Mouse (Mus musculus): ENCODE measurements around the gene Tspan32. TPM values are rescaled to one million over a fixed set of nuclear protein-coding genes. Genes with fewer than 3 reads are reported as not detected.

Gene Tspan32
- polyA plus RNA-seq, 1 experiment from 2014 or later, result 19.5 TPM

GRCm38 (mm10) chr7:143012230-143012875 is 7.5 kb downstream of the Tspan32 start:
- no peak overlapping the region for H3K9ac ChIP-seq (ENCODE audit: low read depth, low read length)
- H3K4me2 ChIP-seq, result no peak overlapping the region
- H3K4me1 ChIP-seq (ENCODE audit: control insufficient read depth, insufficient read depth, low read length), result peaks cover 60% of the 10 kb centered on the region
- H3K36me3 ChIP-seq (ENCODE audit: control insufficient read depth, insufficient read depth, low read length), result no peaks in the 10 kb centered on the region
- no peaks in the 10 kb centered on the region for H3K27me3 ChIP-seq (ENCODE audit: control insufficient read depth, insufficient read depth, low read length)
- H3K9me3 ChIP-seq (replicated peaks; ENCODE audit: control insufficient read depth, low read length), result no peaks in the 10 kb centered on the region
- no peak overlapping the region for H3K27ac ChIP-seq (ENCODE audit: low read depth, low read length)
- H3K4me3 ChIP-seq (ENCODE audit: low read depth, low read length), result no peak overlapping the region
- 63% methylated on average over 5 of the region's 5 CpGs for WGBS (ENCODE audit: insufficient replicate concordance)
- no peak for ATAC-seq (replicated peaks; ENCODE audit: insufficient number of reproducible peaks, low FRiP score, low TSS enrichment)

GRCm38 (mm10) chr7:143013420-143014178 is 8.8 kb downstream of the Tspan32 start:
- Histone ChIP-seq H3K4me2 (no peak overlapping the region), H3K4me1 (ENCODE audit: control insufficient read depth, insufficient read depth, low read length) (peaks cover 58% of the 10 kb centered on the region), H3K36me3 (ENCODE audit: control insufficient read depth, insufficient read depth, low read length) (no peaks in the 10 kb centered on the region), H3K9me3 (replicated peaks; ENCODE audit: control insufficient read depth, low read length) (no peaks in the 10 kb centered on the region), H3K27ac (ENCODE audit: low read depth, low read length) (no peak overlapping the region), H3K27me3 (ENCODE audit: control insufficient read depth, insufficient read depth, low read length) (no peaks in the 10 kb centered on the region), H3K9ac (ENCODE audit: low read depth, low read length) (no peak overlapping the region), H3K4me3 (ENCODE audit: low read depth, low read length) (no peak overlapping the region)
- ATAC-seq (replicated peaks; ENCODE audit: insufficient number of reproducible peaks, low FRiP score, low TSS enrichment), result no peak
- WGBS (ENCODE audit: insufficient replicate concordance), result 68% methylated on average over 8 of the region's 8 CpGs

GRCm38 (mm10) chr7:143014862-143015659 is 10.2 kb downstream of the Tspan32 start:
- H3K27me3 ChIP-seq (ENCODE audit: control insufficient read depth, insufficient read depth, low read length), result no peaks in the 10 kb centered on the region
- H3K9me3 ChIP-seq (replicated peaks; ENCODE audit: control insufficient read depth, low read length), result no peaks in the 10 kb centered on the region
- WGBS (ENCODE audit: insufficient replicate concordance), result 84% methylated on average over 7 of the region's 7 CpGs
- H3K4me3 ChIP-seq (ENCODE audit: low read depth, low read length), result no peak overlapping the region
- peak overlapping the region; percentile 75 for H3K27ac ChIP-seq (ENCODE audit: low read depth, low read length)
- H3K36me3 ChIP-seq (ENCODE audit: control insufficient read depth, insufficient read depth, low read length), result no peaks in the 10 kb centered on the region
- H3K4me2 ChIP-seq, result no peak overlapping the region
- H3K4me1 ChIP-seq (ENCODE audit: control insufficient read depth, insufficient read depth, low read length), result peaks cover 47% of the 10 kb centered on the region
- H3K9ac ChIP-seq (ENCODE audit: low read depth, low read length), result no peak overlapping the region
- ATAC-seq (replicated peaks; ENCODE audit: insufficient number of reproducible peaks, low FRiP score, low TSS enrichment), result no peak

DNA sequence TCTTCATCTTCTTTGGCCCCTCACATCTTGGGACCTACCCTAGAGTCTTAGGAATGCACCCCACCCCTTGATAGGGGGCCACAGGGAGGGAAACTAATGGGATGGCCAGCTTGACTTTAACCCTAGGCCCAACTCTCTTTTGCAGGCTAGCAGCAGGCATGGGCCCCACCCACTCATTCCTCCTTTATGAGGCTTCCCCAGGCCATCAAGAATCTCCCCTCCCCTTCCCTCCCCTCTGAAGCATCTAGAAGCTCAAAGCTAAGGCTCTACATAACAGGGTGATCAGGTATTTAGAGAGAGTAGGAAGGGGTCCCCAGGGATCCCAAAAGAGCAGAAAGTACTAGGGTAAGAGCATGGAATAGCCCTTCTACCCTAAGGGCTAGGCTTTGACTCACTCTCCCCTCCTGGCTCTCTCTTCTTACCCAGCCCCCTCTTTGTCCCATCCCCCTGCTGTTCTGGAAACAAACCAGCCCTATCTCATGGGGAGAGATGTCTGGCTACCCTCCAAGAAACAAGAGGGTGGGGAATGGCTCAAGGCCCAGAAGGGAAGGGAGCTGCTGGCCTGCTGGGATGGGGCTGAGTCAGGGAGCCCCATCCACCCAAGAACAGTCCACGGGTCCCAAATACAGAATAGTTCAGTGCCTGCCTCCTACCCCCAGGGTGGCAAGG is 11.0 kb downstream of the Tspan32 start:
- peak; percentile 63 for ATAC-seq (replicated peaks; ENCODE audit: insufficient number of reproducible peaks, low FRiP score, low TSS enrichment)

DNA sequence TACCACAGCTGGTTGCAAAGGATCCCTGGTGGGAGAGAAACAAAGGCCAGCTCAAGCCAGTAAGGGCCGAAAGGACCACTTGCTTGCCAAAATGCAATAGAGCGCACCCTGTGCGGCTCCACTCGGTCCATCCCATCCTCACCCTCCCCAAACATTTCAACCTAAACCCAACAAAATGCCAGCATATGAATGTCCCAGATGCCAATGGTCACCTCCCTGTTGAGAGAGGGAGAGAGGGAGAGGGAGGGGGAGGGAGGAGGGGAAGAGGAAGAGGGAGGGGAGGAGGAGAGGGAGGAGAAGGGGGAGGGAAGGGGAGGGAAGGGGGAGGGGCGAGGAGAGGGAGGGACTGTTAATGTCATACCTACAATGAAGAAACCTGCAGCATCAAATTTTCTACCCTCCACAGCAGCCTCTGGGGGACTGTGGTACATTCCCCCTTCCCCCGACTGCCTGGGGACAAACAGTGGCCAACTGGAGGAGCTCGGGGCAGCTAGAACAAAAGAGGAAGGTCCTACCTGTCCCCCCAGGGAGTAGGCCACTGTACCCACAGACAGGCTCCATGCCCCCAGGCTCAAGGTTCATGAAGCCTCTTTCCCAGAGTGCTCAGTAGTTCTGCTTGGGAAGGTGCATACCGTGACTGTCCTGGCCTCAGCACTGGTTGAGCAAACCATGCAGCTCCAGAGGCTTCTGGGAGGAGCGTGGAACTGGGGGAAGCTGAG is 11.7 kb downstream of the Tspan32 start:
- Histone ChIP-seq H3K9ac (ENCODE audit: low read depth, low read length) (0 out of 2 replicates have a peak overlapping the region, but pooled peaks have one; percentile 10), H3K4me2 (peak overlapping the region; percentile 32), H3K27ac (ENCODE audit: low read depth, low read length) (peak overlapping the region; percentile 75), H3K4me1 (ENCODE audit: control insufficient read depth, insufficient read depth, low read length) (peaks cover 47% of the 10 kb centered on the region), H3K27me3 (ENCODE audit: control insufficient read depth, insufficient read depth, low read length) (no peaks in the 10 kb centered on the region), H3K36me3 (ENCODE audit: control insufficient read depth, insufficient read depth, low read length) (no peaks in the 10 kb centered on the region), H3K9me3 (replicated peaks; ENCODE audit: control insufficient read depth, low read length) (no peaks in the 10 kb centered on the region), H3K4me3 (ENCODE audit: low read depth, low read length) (no peak overlapping the region)
- ATAC-seq (replicated peaks; ENCODE audit: insufficient number of reproducible peaks, low FRiP score, low TSS enrichment), result peak; percentile 2; the same call in 1 of the 2 replicates
- 51% methylated on average over 9 of the region's 9 CpGs for WGBS (ENCODE audit: insufficient replicate concordance)

More for the DNA sequence above, 11.0 kb downstream of the Tspan32 start:
- H3K9ac ChIP-seq (ENCODE audit: low read depth, low read length), result 0 out of 2 replicates have a peak overlapping the region, but pooled peaks have one; percentile 10
- peak overlapping the region; percentile 32 for H3K4me2 ChIP-seq
- no peak overlapping the region for H3K4me3 ChIP-seq (ENCODE audit: low read depth, low read length)
- H3K27ac ChIP-seq (ENCODE audit: low read depth, low read length), result peak overlapping the region; percentile 75
- H3K36me3 ChIP-seq (ENCODE audit: control insufficient read depth, insufficient read depth, low read length), result no peaks in the 10 kb centered on the region
- WGBS (ENCODE audit: insufficient replicate concordance), result 21% methylated on average over 1 of the region's 1 CpGs
- no peaks in the 10 kb centered on the region for H3K9me3 ChIP-seq (replicated peaks; ENCODE audit: control insufficient read depth, low read length)
- no peaks in the 10 kb centered on the region for H3K27me3 ChIP-seq (ENCODE audit: control insufficient read depth, insufficient read depth, low read length)
- peaks cover 47% of the 10 kb centered on the region for H3K4me1 ChIP-seq (ENCODE audit: control insufficient read depth, insufficient read depth, low read length)

DNA sequence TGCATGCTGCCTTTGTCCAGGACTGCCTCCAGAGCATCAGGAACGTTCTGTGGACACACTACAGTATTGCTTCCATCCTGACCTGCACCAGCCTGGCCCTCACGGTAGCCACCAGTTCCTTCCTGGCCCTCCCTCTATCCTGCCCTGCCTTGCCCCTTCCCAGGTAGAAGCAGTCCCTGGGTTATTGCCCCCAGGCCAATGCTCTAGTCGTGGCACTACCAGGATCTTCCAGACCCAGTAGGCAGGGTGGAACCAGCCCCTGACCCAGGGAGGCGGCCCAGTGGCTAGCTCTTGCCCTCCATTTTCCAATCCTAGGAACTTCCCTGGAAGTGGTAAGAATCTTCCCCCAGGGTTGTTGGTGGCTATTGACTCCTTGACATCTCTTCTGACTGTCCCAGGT is 12.3 kb downstream of the Tspan32 start:
- Histone ChIP-seq H3K27me3 (ENCODE audit: control insufficient read depth, insufficient read depth, low read length) (no peaks in the 10 kb centered on the region), H3K4me3 (ENCODE audit: low read depth, low read length) (no peak overlapping the region), H3K9ac (ENCODE audit: low read depth, low read length) (no peak overlapping the region), H3K4me2 (no peak overlapping the region), H3K9me3 (replicated peaks; ENCODE audit: control insufficient read depth, low read length) (no peaks in the 10 kb centered on the region), H3K36me3 (ENCODE audit: control insufficient read depth, insufficient read depth, low read length) (no peaks in the 10 kb centered on the region), H3K4me1 (ENCODE audit: control insufficient read depth, insufficient read depth, low read length) (peaks cover 43% of the 10 kb centered on the region), H3K27ac (ENCODE audit: low read depth, low read length) (0 out of 2 replicates have a peak overlapping the region, but pooled peaks have one; percentile 29)
- ATAC-seq (replicated peaks; ENCODE audit: insufficient number of reproducible peaks, low FRiP score, low TSS enrichment), result no peak
- WGBS (ENCODE audit: insufficient replicate concordance), result 84% methylated on average over 4 of the region's 4 CpGs

DNA sequence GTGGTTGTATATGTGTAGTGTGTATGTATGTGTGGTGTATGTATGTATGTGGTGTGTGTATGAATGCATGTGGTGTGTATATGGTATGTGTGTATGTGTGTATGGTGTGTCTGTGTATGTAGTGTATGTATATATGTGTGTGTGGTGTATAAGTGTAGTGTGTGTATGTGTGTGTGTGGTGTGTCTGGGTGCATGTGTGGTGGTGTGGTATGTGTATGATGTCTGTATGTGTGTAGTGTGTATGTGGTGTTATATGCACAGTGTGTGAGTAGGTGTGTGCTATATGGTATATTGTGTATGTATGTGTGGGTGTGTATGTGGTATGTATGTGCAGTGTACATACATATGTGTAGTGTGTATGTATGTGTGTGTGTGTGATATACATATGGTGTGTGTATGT is 15.2 kb downstream of the Tspan32 start:
- no peak overlapping the region for H3K4me3 ChIP-seq (ENCODE audit: low read depth, low read length)
- no peaks in the 10 kb centered on the region for H3K27me3 ChIP-seq (ENCODE audit: control insufficient read depth, insufficient read depth, low read length)

GRCm38 (mm10) chr7:143020764-143021163 is 15.9 kb downstream of the Tspan32 start:
- ATAC-seq (replicated peaks; ENCODE audit: insufficient number of reproducible peaks, low FRiP score, low TSS enrichment), result no peak
- Histone ChIP-seq H3K36me3 (ENCODE audit: control insufficient read depth, insufficient read depth, low read length) (no peaks in the 10 kb centered on the region), H3K9me3 (replicated peaks; ENCODE audit: control insufficient read depth, low read length) (no peaks in the 10 kb centered on the region), H3K27me3 (ENCODE audit: control insufficient read depth, insufficient read depth, low read length) (no peaks in the 10 kb centered on the region), H3K4me1 (ENCODE audit: control insufficient read depth, insufficient read depth, low read length) (peaks cover 17% of the 10 kb centered on the region), H3K27ac (ENCODE audit: low read depth, low read length) (no peak overlapping the region), H3K4me3 (ENCODE audit: low read depth, low read length) (no peak overlapping the region), H3K9ac (ENCODE audit: low read depth, low read length) (no peak overlapping the region), H3K4me2 (no peak overlapping the region)
- WGBS (ENCODE audit: insufficient replicate concordance), result 78% methylated on average over 3 of the region's 3 CpGs

More for the DNA sequence above, 15.2 kb downstream of the Tspan32 start:
- Histone ChIP-seq H3K36me3 (ENCODE audit: control insufficient read depth, insufficient read depth, low read length) (no peaks in the 10 kb centered on the region), H3K27ac (ENCODE audit: low read depth, low read length) (no peak overlapping the region), H3K4me2 (no peak overlapping the region), H3K9ac (ENCODE audit: low read depth, low read length) (no peak overlapping the region), H3K9me3 (replicated peaks; ENCODE audit: control insufficient read depth, low read length) (no peaks in the 10 kb centered on the region), H3K4me1 (ENCODE audit: control insufficient read depth, insufficient read depth, low read length) (peaks cover 23% of the 10 kb centered on the region)
- no peak for ATAC-seq (replicated peaks; ENCODE audit: insufficient number of reproducible peaks, low FRiP score, low TSS enrichment)

Data from heart, embryonic 11.5 days (tissue).